Mouse (Mus musculus) midbrain, embryonic 11.5 days (tissue): ENCODE data around the gene Tor1a. TPM values are rescaled to one million over a fixed set of nuclear protein-coding genes. Genes with fewer than 3 reads are reported as not detected.
"Not testable (repeated sequence)": the region's sequence is repeated elsewhere in the genome, so short reads cannot be mapped to it uniquely, and the experiment has no call there.

Experiments
- ATAC-seq: fragments of 200-750 bp; cut with Nextera tagmentation; 2 replicates; pipeline ENCODE4 v1.8.0; 2017; ENCODE audit warnings: moderate TSS enrichment, moderate library complexity; ENCODE audit not compliant: low FRiP score
- DNase-seq: peaks from one replicate; pipeline ENCODE4 v3.0.0; 2015; ENCODE audit warnings: low spot score; ENCODE audit errors: missing footprints
- H3K27ac ChIP-seq: fragments of 300-500 bp; sonication (generic); 2 replicates; pipeline ENCODE4 v1.5.1; 2014; ENCODE audit warnings: low read depth, low read length
- H3K27me3 ChIP-seq: fragments of 300-500 bp; sonication (generic); 2 replicates; pipeline ENCODE4 v1.6.1; 2014; ENCODE audit warnings: mild to moderate bottlenecking, low read length, moderate library complexity, mixed read lengths; ENCODE audit not compliant: control insufficient read depth, insufficient read depth
- H3K36me3 ChIP-seq: fragments of 300-500 bp; sonication (generic); 2 replicates; pipeline ENCODE4 v1.6.1; 2014; ENCODE audit warnings: mild to moderate bottlenecking, low read length, moderate library complexity, mixed read lengths; ENCODE audit not compliant: control insufficient read depth, insufficient read depth
- H3K4me1 ChIP-seq: fragments of 300-500 bp; sonication (generic); 2 replicates; pipeline ENCODE4 v1.6.1; 2014; ENCODE audit warnings: low read length; ENCODE audit not compliant: control insufficient read depth, insufficient read depth
- H3K4me2 ChIP-seq: fragments of 300-500 bp; sonication (generic); 2 replicates; pipeline ENCODE4 v1.6.1; 2014; ENCODE audit warnings: mild to moderate bottlenecking, moderate library complexity
- H3K4me3 ChIP-seq: fragments of 300-500 bp; sonication (generic); 2 replicates; pipeline ENCODE4 v1.5.1; 2014; ENCODE audit warnings: low read depth, low read length
- H3K9ac ChIP-seq: fragments of 300-500 bp; sonication (generic); 2 replicates; pipeline ENCODE4 v1.6.1; 2014; ENCODE audit warnings: low read length
- H3K9me3 ChIP-seq: fragments of 300-500 bp; sonication (generic); 2 replicates; pipeline ENCODE4 v1.6.1; 2016; ENCODE audit warnings: low read length; ENCODE audit not compliant: control insufficient read depth
- WGBS: fragments of 180-500 bp; shearing (Covaris S2); extraction: QIAGEN DNeasy Blood & Tissue Kit; methylation state at CpG from one replicate; pipeline ENCODE4 v1.1.7; 2014; 5-methylcytosine and 5-hydroxymethylcytosine counted together
- polyA plus RNA-seq: library from polyadenylated mRNA; unstranded; fragments of >200 nt; fragmentation: Nextera tagmentation; extraction: Ambion mirVana; gene quantifications from 2 replicates; pipeline ENCODE4 v1.2.1, GENCODE M21; 2014

The Tor1a gene
- polyA plus RNA-seq, 1 experiment from 2014 or later, result 84.5 TPM

GRCm38 (mm10) chr2:30915933-30916332 is 51.8 kb downstream of the Tor1a start:
- not testable (repeated sequence) for H3K36me3 ChIP-seq, H3K9me3 ChIP-seq, H3K9ac ChIP-seq, H3K4me1 ChIP-seq, ATAC-seq, H3K27ac ChIP-seq, H3K4me2 ChIP-seq, H3K4me3 ChIP-seq, H3K27me3 ChIP-seq
- peak; percentile 83 for DNase-seq
- WGBS, result 77% methylated on average over 6 of the region's 6 CpGs

GRCm38 (mm10) chr2:30915376-30915775 is 52.4 kb downstream of the Tor1a start:
- Histone ChIP-seq H3K9ac (no peak overlapping the region), H3K27ac (no peak overlapping the region), H3K4me3 (no peak overlapping the region), H3K4me1 (no peaks in the 10 kb centered on the region), H3K27me3 (no peaks in the 10 kb centered on the region), H3K9me3 (no peaks in the 10 kb centered on the region), H3K4me2 (no peak overlapping the region), H3K36me3 (no peaks in the 10 kb centered on the region)
- 76% methylated on average over 5 of the region's 5 CpGs for WGBS
- ATAC-seq (no peak), DNase-seq (peak; percentile 64)

GRCm38 (mm10) chr2:30914836-30915235 is 52.9 kb downstream of the Tor1a start:
- Histone ChIP-seq H3K4me2 (no peak overlapping the region), H3K9me3 (no peaks in the 10 kb centered on the region), H3K9ac (no peak overlapping the region), H3K4me3 (no peak overlapping the region), H3K4me1 (no peaks in the 10 kb centered on the region), H3K27me3 (no peaks in the 10 kb centered on the region), H3K27ac (no peak overlapping the region), H3K36me3 (no peaks in the 10 kb centered on the region)
- DNase-seq (no peak), ATAC-seq (no peak)
- 55% methylated on average over 3 of the region's 3 CpGs for whole genome bisulfite sequencing

DNA sequence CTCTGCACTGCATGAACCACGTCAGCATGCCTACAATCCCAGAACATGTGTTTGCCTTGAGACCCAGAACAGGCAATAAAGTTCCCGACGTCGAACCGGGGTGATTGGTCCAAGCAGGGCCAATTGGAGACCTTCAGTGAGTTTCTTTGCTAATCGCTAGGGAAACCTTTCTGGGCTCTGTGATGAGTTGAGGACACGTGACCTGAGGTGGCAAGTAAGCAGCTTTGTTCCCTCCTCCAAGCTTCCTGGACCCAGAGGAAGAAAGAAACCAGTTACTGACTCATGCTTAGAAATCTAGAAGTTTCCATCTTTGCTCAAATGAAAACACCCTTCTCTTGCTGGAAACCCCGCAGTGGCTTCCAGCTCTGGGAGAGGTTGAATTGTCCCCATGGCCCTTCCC is 54.7 kb downstream of the Tor1a start:
- H3K9me3 ChIP-seq, result no peaks in the 10 kb centered on the region
- no peak overlapping the region for H3K27ac ChIP-seq
- no peaks in the 10 kb centered on the region for H3K27me3 ChIP-seq
- 85% methylated on average over 8 of the region's 8 CpGs for WGBS
- H3K9ac ChIP-seq, result no peak overlapping the region
- no peak overlapping the region for H3K4me2 ChIP-seq
- H3K36me3 ChIP-seq, result no peaks in the 10 kb centered on the region
- no peak for ATAC-seq
- no peak overlapping the region for H3K4me3 ChIP-seq
- DNase-seq, result no peak
- no peaks in the 10 kb centered on the region for H3K4me1 ChIP-seq

DNA sequence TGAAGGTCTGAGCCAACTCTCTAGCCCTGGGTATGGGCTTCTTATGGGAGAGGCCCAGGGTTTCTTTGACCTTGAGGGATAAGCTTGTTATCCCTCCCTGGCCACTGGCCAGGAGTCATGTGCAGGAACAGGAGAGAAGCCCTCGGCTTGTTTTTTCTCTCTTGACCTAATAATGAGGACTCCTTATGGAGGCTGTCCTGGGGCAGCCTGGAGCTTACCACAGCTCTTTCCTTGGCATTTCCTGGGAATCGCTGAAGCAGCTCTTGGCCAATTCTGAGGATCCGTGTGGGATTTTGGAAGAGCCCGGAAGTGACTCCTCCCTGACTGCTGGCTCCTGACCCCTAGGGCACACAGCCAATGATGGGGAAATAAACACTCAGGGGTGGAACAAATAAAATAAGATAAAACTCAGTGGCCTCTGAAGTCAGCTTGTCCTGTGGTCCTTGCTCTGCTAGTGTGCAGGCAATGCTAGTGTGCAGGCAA is 55.4 kb downstream of the Tor1a start:
- H3K36me3 ChIP-seq, result no peaks in the 10 kb centered on the region
- no peak overlapping the region for H3K4me2 ChIP-seq
- no peak overlapping the region for H3K9ac ChIP-seq
- H3K27ac ChIP-seq, result no peak overlapping the region
- 65% methylated on average over 4 of the region's 4 CpGs for WGBS
- H3K4me1 ChIP-seq, result no peaks in the 10 kb centered on the region
- H3K9me3 ChIP-seq, result no peaks in the 10 kb centered on the region
- H3K4me3 ChIP-seq, result no peak overlapping the region
- DNase-seq (no peak), ATAC-seq (no peak)
- H3K27me3 ChIP-seq, result no peaks in the 10 kb centered on the region

Other genes starting within 250 kb of the Tor1a start
- 1.5 and 2.5 TPM in 2 replicates for gene 1700001O22Rik, start 164.3 kb downstream of the Tor1a start, polyA plus RNA-seq
- gene Ntmt1, start 160.1 kb downstream of the Tor1a start, polyA plus RNA-seq, result 98.7 and 107 TPM in 2 replicates
- 23.0 and 31.0 TPM in 2 replicates for gene Asb6, start 137.6 kb downstream of the Tor1a start, polyA plus RNA-seq
- gene Prrx2, start 133.0 kb downstream of the Tor1a start, polyA plus RNA-seq, result 20.1 and 24.4 TPM in 2 replicates
- 4.7 and 6.1 TPM in 2 replicates for gene Ptges, start 38.1 kb downstream of the Tor1a start, polyA plus RNA-seq
- gene Tor1b, start 15.0 kb downstream of the Tor1a start, polyA plus RNA-seq, result 19.3 and 21.1 TPM in 2 replicates
- 64.7 and 68.8 TPM in 2 replicates for gene BC005624, start 14.3 kb upstream of the Tor1a start, polyA plus RNA-seq
- gene Usp20, start 14.3 kb upstream of the Tor1a start, polyA plus RNA-seq, result 12.3 and 14.1 TPM in 2 replicates
- 10.8 and 11.5 TPM in 2 replicates for gene Fnbp1, start 174.1 kb upstream of the Tor1a start, polyA plus RNA-seq
- 26.5 and 27.8 TPM in 2 replicates for gene Gpr107, start 184.4 kb upstream of the Tor1a start, polyA plus RNA-seq